Mouse (Mus musculus) left cerebral cortex, adult 2 months (tissue): ENCODE measurements around the gene Lgr5. TPM values are rescaled to one million over a fixed set of nuclear protein-coding genes. Genes with fewer than 3 reads are reported as not detected.

Experiments
- DNase-seq, 2 experiments: peaks; one replicate each; pipeline ENCODE4 v3.0.0; 2021 to 2022; ENCODE audit warnings: low spot score in 2 of 2, mixed read lengths in 1 of 2; ENCODE audit errors: extremely low spot score in 1 of 2
- H3K27ac ChIP-seq: fragments of 200-600 bp; 2 replicates; pipeline ENCODE4 v1.8.1; 2022
- H3K4me3 ChIP-seq: fragments of 200-600 bp; 2 replicates; pipeline ENCODE4 v1.8.1; 2022
- CTCF ChIP-seq: fragments of 200-600 bp; IDR thresholded peaks from 2 replicates; pipeline ENCODE4 v1.8.1; 2022; ENCODE audit warnings: antibody characterized with exemption, mild to moderate bottlenecking, moderate library complexity
- intact Hi-C: fragments of 180-260 bp; cut with DNase I; formaldehyde crosslinking; loops from one replicate; pipeline ENCODE4 v1.15.1; 2025
- total RNA-seq, 2 experiments: library from RNA; stranded (reverse); gene quantifications; 2 replicates each; pipeline ENCODE4 v1.2.3; 2021

Lgr5 gene
- total RNA-seq, 2 experiments from 2014 or later = 3.2 to 6.2 TPM

GRCm38 (mm10) chr10:115457368-115458021, 130.1 kb downstream of the Lgr5 start:
- no peak for DNase-seq
- Histone ChIP-seq H3K4me3 (no peak overlapping the region), H3K27ac (no peak overlapping the region)
- intact Hi-C loops = no loop called here
- TF ChIP-seq CTCF = no peak

- H3K27ac ChIP-seq = no peak overlapping the region
- H3K4me3 ChIP-seq = no peak overlapping the region
- DNase-seq = no peak
- TF ChIP-seq CTCF = no peak
- intact Hi-C loops = no loop called here
These were observed 139.0 kb downstream of the Lgr5 start for GRCm38 (mm10) chr10:115448614-115449013.

DNA sequence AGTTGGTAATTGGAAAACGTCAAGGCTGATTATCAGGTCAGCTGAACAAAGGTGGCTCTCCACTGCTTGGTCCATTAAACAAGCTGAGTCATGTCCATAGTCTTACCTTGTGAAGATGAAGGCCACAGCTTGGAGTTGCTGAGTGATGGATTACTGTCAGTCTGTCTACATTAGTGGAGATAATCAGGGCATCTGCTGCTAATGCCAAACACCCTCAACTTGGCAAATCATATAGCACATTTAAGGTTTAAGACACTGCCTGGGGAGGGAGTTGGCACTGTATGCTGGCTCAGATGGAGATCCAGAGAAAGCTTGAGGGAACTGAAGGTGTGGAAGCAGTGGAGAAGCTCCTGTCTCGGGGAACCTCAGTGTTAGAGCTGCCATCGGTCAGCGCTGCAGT, 150.3 kb downstream of the Lgr5 start:
- DNase-seq = no peak
- no peak overlapping the region for H3K4me3 ChIP-seq
- intact Hi-C loops = loop anchor here (5.0 to 10.0 kb wide), 3 partner anchors 180 to 758 kb away; no protein-coding TSS in a partner anchor
- TF ChIP-seq CTCF = no peak
- H3K27ac ChIP-seq = no peak overlapping the region

GRCm38 (mm10) chr10:115425351-115425750, 162.2 kb downstream of the Lgr5 start:
- Histone ChIP-seq H3K4me3 (no peak overlapping the region), H3K27ac (no peak overlapping the region)
- intact Hi-C loops = loop anchor here (5.0 kb wide), 1 partner anchor 33 kb away; no protein-coding TSS in a partner anchor
- no peak for TF ChIP-seq CTCF
- DNase-seq = no peak

DNA sequence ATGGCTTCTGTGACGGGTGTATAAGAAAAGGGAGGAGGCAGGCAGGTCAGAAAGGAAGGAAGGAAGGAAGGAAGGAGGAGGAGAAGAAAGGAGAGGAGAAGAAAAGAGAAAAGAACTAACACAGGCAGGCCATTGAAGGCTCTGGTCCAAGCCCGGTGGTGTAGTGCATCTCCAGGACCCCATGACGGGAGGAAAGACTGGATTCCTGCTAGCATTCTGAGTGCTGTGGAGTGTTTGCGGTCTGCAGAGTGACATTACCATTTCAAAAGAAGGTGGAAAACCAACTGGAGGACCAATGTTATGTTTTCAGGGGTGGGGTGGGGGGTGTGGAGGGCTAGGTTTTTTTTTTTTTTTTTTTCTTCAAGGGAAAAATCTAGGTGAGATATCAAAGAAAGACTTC, 165.6 kb downstream of the Lgr5 start:
- Histone ChIP-seq H3K27ac (no peak overlapping the region), H3K4me3 (no peak overlapping the region)
- intact Hi-C loops = no loop called here
- no peak for DNase-seq
- TF ChIP-seq CTCF = no peak

GRCm38 (mm10) chr10:115414056-115414455, 173.5 kb downstream of the Lgr5 start:
- intact Hi-C loops = loop anchor here (10.0 kb wide), 1 partner anchor 209 kb away; no protein-coding TSS in a partner anchor
- H3K27ac ChIP-seq = no peak overlapping the region
- H3K4me3 ChIP-seq = no peak overlapping the region
- no peak for DNase-seq
- no peak for TF ChIP-seq CTCF

DNA sequence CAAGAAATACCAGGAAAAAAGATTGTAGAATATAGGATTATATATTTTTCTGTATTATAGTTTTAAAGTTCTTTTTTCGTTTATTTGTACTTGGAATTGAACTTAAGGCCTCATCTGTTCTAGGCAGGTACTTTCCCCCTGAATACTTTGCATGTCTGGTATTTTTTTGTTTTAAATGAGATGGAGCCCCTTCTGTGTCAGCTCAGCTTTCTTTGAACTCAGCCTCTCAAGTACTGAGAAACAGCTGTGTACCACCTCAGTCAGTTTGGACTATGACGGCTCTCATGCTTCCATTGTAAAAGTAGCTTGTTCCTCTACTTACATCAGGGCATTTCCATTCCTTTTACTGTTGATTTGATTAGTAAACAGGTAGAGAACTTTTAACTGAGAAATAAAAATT, 174.1 kb downstream of the Lgr5 start:
- intact Hi-C loops = loop anchor here (10.0 kb wide), 1 partner anchor 209 kb away; no protein-coding TSS in a partner anchor
- H3K27ac ChIP-seq = no peak overlapping the region
- no peak for DNase-seq
- no peak overlapping the region for H3K4me3 ChIP-seq
- no peak for TF ChIP-seq CTCF

GRCm38 (mm10) chr10:115406393-115406792, 181.2 kb downstream of the Lgr5 start:
- intact Hi-C loops = loop anchor here (5.0 kb wide), 1 partner anchor 211 kb away; no protein-coding TSS in a partner anchor
- peak; percentile 41 to 52 for DNase-seq
- TF ChIP-seq CTCF = peak; percentile 83
- no peak overlapping the region for H3K27ac ChIP-seq
- no peak overlapping the region for H3K4me3 ChIP-seq

Other genes with a start within 250 kb of the Lgr5 start
- 10 to 100 TPM; 38.3 to 40.2 TPM for gene Tmem19, start 225.3 kb downstream of the Lgr5 start, total RNA-seq
- gene Thap2, start 203.3 kb downstream of the Lgr5 start, total RNA-seq = 10 to 100 TPM; 13.0 to 14.5 TPM
- 10 to 100 TPM; 54.6 to 61.2 TPM for gene Zfc3h1, start 202.8 kb downstream of the Lgr5 start, total RNA-seq
- gene A930009A15Rik, start 17.8 kb downstream of the Lgr5 start, total RNA-seq = under 1 TPM in 1 of 2 experiments, not detected in 1; 0.70 TPM
- 1 to 10 TPM in 1 of 2 experiments, under 1 TPM in 1; 0.56 to 1.7 TPM for gene Tspan8, start 229.1 kb upstream of the Lgr5 start, total RNA-seq